Mouse (Mus musculus) forebrain, embryonic 12.5 days (tissue): ENCODE data around the gene Ccr2. TPM values are rescaled to one million over a fixed set of nuclear protein-coding genes. Genes with fewer than 3 reads are reported as not detected.

Experiments
- ATAC-seq: fragments of 200-750 bp; cut with Nextera tagmentation; 2 replicates; pipeline ENCODE4 v1.8.0; 2017; ENCODE audit warnings: moderate TSS enrichment; ENCODE audit not compliant: low FRiP score
- H3K27ac ChIP-seq: fragments of 300-500 bp; sonication (generic); 2 replicates; pipeline ENCODE4 v1.5.1; 2016; ENCODE audit warnings: mild to moderate bottlenecking
- H3K27me3 ChIP-seq: fragments of 300-500 bp; sonication (generic); 2 replicates; pipeline ENCODE4 v1.6.1; 2016; ENCODE audit warnings: mild to moderate bottlenecking
- H3K36me3 ChIP-seq: fragments of 300-500 bp; sonication (generic); replicated peaks from 2 replicates; pipeline ENCODE4 v1.6.1; 2016; ENCODE audit warnings: mild to moderate bottlenecking
- H3K4me1 ChIP-seq: fragments of 300-500 bp; sonication (generic); 2 replicates; pipeline ENCODE4 v1.6.1; 2016
- H3K4me2 ChIP-seq: fragments of 300-500 bp; sonication (generic); 2 replicates; pipeline ENCODE4 v1.6.1; 2016; ENCODE audit warnings: mild to moderate bottlenecking, moderate library complexity
- H3K4me3 ChIP-seq: fragments of 300-500 bp; sonication (generic); replicated peaks from 2 replicates; pipeline ENCODE4 v1.5.1; 2016; ENCODE audit warnings: mild to moderate bottlenecking
- H3K9ac ChIP-seq: fragments of 300-500 bp; sonication (generic); 2 replicates; pipeline ENCODE4 v1.6.1; 2016; ENCODE audit warnings: mild to moderate bottlenecking
- H3K9me3 ChIP-seq: fragments of 300-500 bp; sonication (generic); 2 replicates; pipeline ENCODE4 v1.6.1; 2016
- WGBS: fragments of 180-500 bp; shearing (Covaris S2); methylation state at CpG from one replicate; pipeline ENCODE4 v1.1.7; 2016; 5-methylcytosine and 5-hydroxymethylcytosine counted together
- polyA plus RNA-seq: library from polyadenylated mRNA; unstranded; fragments of >200 nt; fragmentation: Nextera tagmentation; extraction: Ambion mirVana; gene quantifications from 2 replicates; pipeline ENCODE4 v1.2.1, GENCODE M21; 2016

Gene Ccr2
- polyA plus RNA-seq, 1 experiment from 2014 or later = 0.32 TPM

- H3K9me3 ChIP-seq = no peaks in the 10 kb centered on the region
These were observed 1.4 kb upstream of the Ccr2 start for GRCm38 (mm10) chr9:124100357-124100756.

GRCm38 (mm10) chr9:124103199-124103598 lies 1.4 kb downstream of the Ccr2 start:
- Histone ChIP-seq H3K36me3 (no peaks in the 10 kb centered on the region), H3K27me3 (no peaks in the 10 kb centered on the region), H3K9me3 (no peaks in the 10 kb centered on the region), H3K4me3 (no peak overlapping the region), H3K9ac (no peak overlapping the region), H3K4me2 (no peak overlapping the region), H3K27ac (no peak overlapping the region), H3K4me1 (no peaks in the 10 kb centered on the region)
- ATAC-seq = no peak
- WGBS = 68% methylated on average over 1 of the region's 1 CpGs

More at GRCm38 (mm10) chr9:124100357-124100756, 1.4 kb upstream of the Ccr2 start:
- no peaks in the 10 kb centered on the region for H3K27me3 ChIP-seq
- no peak overlapping the region for H3K4me3 ChIP-seq
- H3K36me3 ChIP-seq = no peaks in the 10 kb centered on the region
- ATAC-seq = no peak
- no peaks in the 10 kb centered on the region for H3K4me1 ChIP-seq
- H3K4me2 ChIP-seq = no peak overlapping the region
- no peak overlapping the region for H3K9ac ChIP-seq
- 90% methylated on average over 1 of the region's 1 CpGs for WGBS
- no peak overlapping the region for H3K27ac ChIP-seq

GRCm38 (mm10) chr9:124105196-124105595 lies 3.4 kb downstream of the Ccr2 start:
- H3K9ac ChIP-seq = no peak overlapping the region
- H3K4me3 ChIP-seq = no peak overlapping the region
- no peak for ATAC-seq
- no peaks in the 10 kb centered on the region for H3K27me3 ChIP-seq
- no peaks in the 10 kb centered on the region for H3K4me1 ChIP-seq
- H3K36me3 ChIP-seq = no peaks in the 10 kb centered on the region
- no peak overlapping the region for H3K27ac ChIP-seq
- no peak overlapping the region for H3K4me2 ChIP-seq
- no peaks in the 10 kb centered on the region for H3K9me3 ChIP-seq

GRCm38 (mm10) chr9:124107232-124107631 lies 5.5 kb downstream of the Ccr2 start:
- no peaks in the 10 kb centered on the region for H3K4me1 ChIP-seq
- ATAC-seq = no peak
- H3K9ac ChIP-seq = no peak overlapping the region
- H3K4me2 ChIP-seq = no peak overlapping the region
- no peaks in the 10 kb centered on the region for H3K36me3 ChIP-seq
- H3K27me3 ChIP-seq = no peaks in the 10 kb centered on the region
- H3K4me3 ChIP-seq = no peak overlapping the region
- no peaks in the 10 kb centered on the region for H3K9me3 ChIP-seq
- no peak overlapping the region for H3K27ac ChIP-seq

GRCm38 (mm10) chr9:124108356-124109127 lies 6.8 kb downstream of the Ccr2 start:
- WGBS = 77% methylated on average over 2 of the region's 2 CpGs
- H3K36me3 ChIP-seq = no peaks in the 10 kb centered on the region
- H3K4me2 ChIP-seq = no peak overlapping the region
- H3K9ac ChIP-seq = no peak overlapping the region
- no peaks in the 10 kb centered on the region for H3K27me3 ChIP-seq
- no peak overlapping the region for H3K4me3 ChIP-seq
- H3K9me3 ChIP-seq = no peaks in the 10 kb centered on the region
- ATAC-seq = no peak
- no peak overlapping the region for H3K27ac ChIP-seq
- H3K4me1 ChIP-seq = no peaks in the 10 kb centered on the region

GRCm38 (mm10) chr9:124111997-124112396 lies 10.2 kb downstream of the Ccr2 start:
- ATAC-seq = no peak
- no peak overlapping the region for H3K27ac ChIP-seq
- H3K4me2 ChIP-seq = no peak overlapping the region
- H3K4me3 ChIP-seq = no peak overlapping the region
- no peaks in the 10 kb centered on the region for H3K9me3 ChIP-seq
- no peak overlapping the region for H3K9ac ChIP-seq
- H3K4me1 ChIP-seq = no peaks in the 10 kb centered on the region
- H3K36me3 ChIP-seq = no peaks in the 10 kb centered on the region
- 79% methylated on average over 1 of the region's 1 CpGs for WGBS
- H3K27me3 ChIP-seq = no peaks in the 10 kb centered on the region

- no peaks in the 10 kb centered on the region for H3K36me3 ChIP-seq
- H3K4me3 ChIP-seq = no peak overlapping the region
- no peaks in the 10 kb centered on the region for H3K9me3 ChIP-seq
- no peaks in the 10 kb centered on the region for H3K4me1 ChIP-seq
- WGBS = 97% methylated on average over 1 of the region's 1 CpGs
- ATAC-seq = no peak
- H3K27ac ChIP-seq = no peak overlapping the region
- no peaks in the 10 kb centered on the region for H3K27me3 ChIP-seq
- no peak overlapping the region for H3K9ac ChIP-seq
- H3K4me2 ChIP-seq = no peak overlapping the region
These were observed 11.0 kb downstream of the Ccr2 start for GRCm38 (mm10) chr9:124112591-124113239.

GRCm38 (mm10) chr9:124113777-124114176 lies 12.0 kb downstream of the Ccr2 start:
- H3K36me3 ChIP-seq = no peaks in the 10 kb centered on the region
- no peak overlapping the region for H3K4me2 ChIP-seq
- H3K4me1 ChIP-seq = no peaks in the 10 kb centered on the region
- no peak overlapping the region for H3K27ac ChIP-seq
- H3K27me3 ChIP-seq = no peaks in the 10 kb centered on the region
- H3K9me3 ChIP-seq = no peaks in the 10 kb centered on the region
- ATAC-seq = no peak
- 88% methylated on average over 1 of the region's 1 CpGs for WGBS
- H3K9ac ChIP-seq = no peak overlapping the region
- H3K4me3 ChIP-seq = no peak overlapping the region

- no peak for ATAC-seq
- no peak overlapping the region for H3K4me3 ChIP-seq
- H3K9me3 ChIP-seq = no peaks in the 10 kb centered on the region
- H3K27ac ChIP-seq = no peak overlapping the region
- H3K36me3 ChIP-seq = no peaks in the 10 kb centered on the region
- no peaks in the 10 kb centered on the region for H3K27me3 ChIP-seq
- H3K4me1 ChIP-seq = no peaks in the 10 kb centered on the region
- H3K4me2 ChIP-seq = no peak overlapping the region
- H3K9ac ChIP-seq = no peak overlapping the region
- WGBS = 97% methylated on average over 1 of the region's 1 CpGs
These were observed 16.7 kb downstream of the Ccr2 start for GRCm38 (mm10) chr9:124118489-124118888.

- ATAC-seq = no peak
- no peaks in the 10 kb centered on the region for H3K4me1 ChIP-seq
- WGBS = 83% methylated on average over 3 of the region's 3 CpGs
These were observed 19.8 kb downstream of the Ccr2 start, which contains the start of gene Ccr5 for GRCm38 (mm10) chr9:124121387-124122184. TSS of gene Ccr5 (plus strand) at chr9:124121543.

GRCm38 (mm10) chr9:124125576-124125975 lies 23.8 kb downstream of the Ccr2 start:
- H3K4me2 ChIP-seq = no peak overlapping the region
- 83% methylated on average over 11 of the region's 11 CpGs for WGBS
- no peaks in the 10 kb centered on the region for H3K4me1 ChIP-seq
- H3K36me3 ChIP-seq = no peaks in the 10 kb centered on the region
- H3K27me3 ChIP-seq = no peaks in the 10 kb centered on the region
- H3K4me3 ChIP-seq = no peak overlapping the region
- H3K9ac ChIP-seq = no peak overlapping the region
- ATAC-seq = no peak
- H3K27ac ChIP-seq = no peak overlapping the region
- no peaks in the 10 kb centered on the region for H3K9me3 ChIP-seq

More at GRCm38 (mm10) chr9:124121387-124122184, 19.8 kb downstream of the Ccr2 start, which contains the start of gene Ccr5:
- H3K9me3 ChIP-seq = no peaks in the 10 kb centered on the region
- no peak within 1 kb of the TSS for H3K4me3 ChIP-seq
- no peaks in the 10 kb centered on the region for H3K36me3 ChIP-seq
- no peak within 1 kb of the TSS for H3K4me2 ChIP-seq
- H3K9ac ChIP-seq = no peak within 1 kb of the TSS
- no peaks in the 10 kb centered on the region for H3K27me3 ChIP-seq
- H3K27ac ChIP-seq = no peak within 1 kb of the TSS

- H3K4me3 ChIP-seq = no peak overlapping the region
- H3K4me1 ChIP-seq = no peaks in the 10 kb centered on the region
- 64% methylated on average over 5 of the region's 5 CpGs for WGBS
- no peak overlapping the region for H3K9ac ChIP-seq
- ATAC-seq = no peak
- H3K36me3 ChIP-seq = no peaks in the 10 kb centered on the region
- no peak overlapping the region for H3K27ac ChIP-seq
- no peaks in the 10 kb centered on the region for H3K27me3 ChIP-seq
- no peak overlapping the region for H3K4me2 ChIP-seq
- H3K9me3 ChIP-seq = no peaks in the 10 kb centered on the region
These were observed 24.6 kb downstream of the Ccr2 start for GRCm38 (mm10) chr9:124126373-124126772.
